Mouse (Mus musculus): ENCODE measurements at regions not wholly inside any gene's neighbourhood (a gene's known extent, or its start where the extent isn't known, plus 50 kb on each side); places are given as distances from the start of the nearest gene placed in this dataset.

DNA sequence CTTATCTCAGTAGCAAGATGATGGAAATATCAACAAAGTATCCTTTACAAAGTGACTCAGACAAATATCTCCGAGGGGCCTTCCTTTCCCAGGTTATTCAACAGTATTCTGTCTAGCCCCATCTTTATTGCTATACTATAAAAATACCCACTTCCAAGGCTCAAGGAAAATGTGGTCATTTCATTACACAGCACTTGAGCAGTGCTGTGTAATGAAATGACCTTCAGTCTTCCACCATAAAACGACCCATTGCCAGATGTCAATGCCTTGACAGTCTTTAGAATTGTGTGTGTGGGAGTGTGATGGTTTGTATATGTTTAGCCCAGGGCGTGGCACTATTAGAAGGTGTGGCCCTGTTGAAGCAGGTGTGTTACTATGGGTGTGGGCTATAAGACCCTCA lies 124.3 kb upstream of the Teddm2 start:
- TF ChIP-seq POLR2A (IDR thresholded peaks at IDR 0.05; ENCODE audit: insufficient read depth, low read depth, low read length) = no peak
- no peak for TF ChIP-seq CTCF (IDR thresholded peaks at IDR 0.05; ENCODE audit: insufficient read depth, low read depth, low read length)
